Mouse (Mus musculus): Measurements from ENCODE around the gene Gemin7.

DNA sequence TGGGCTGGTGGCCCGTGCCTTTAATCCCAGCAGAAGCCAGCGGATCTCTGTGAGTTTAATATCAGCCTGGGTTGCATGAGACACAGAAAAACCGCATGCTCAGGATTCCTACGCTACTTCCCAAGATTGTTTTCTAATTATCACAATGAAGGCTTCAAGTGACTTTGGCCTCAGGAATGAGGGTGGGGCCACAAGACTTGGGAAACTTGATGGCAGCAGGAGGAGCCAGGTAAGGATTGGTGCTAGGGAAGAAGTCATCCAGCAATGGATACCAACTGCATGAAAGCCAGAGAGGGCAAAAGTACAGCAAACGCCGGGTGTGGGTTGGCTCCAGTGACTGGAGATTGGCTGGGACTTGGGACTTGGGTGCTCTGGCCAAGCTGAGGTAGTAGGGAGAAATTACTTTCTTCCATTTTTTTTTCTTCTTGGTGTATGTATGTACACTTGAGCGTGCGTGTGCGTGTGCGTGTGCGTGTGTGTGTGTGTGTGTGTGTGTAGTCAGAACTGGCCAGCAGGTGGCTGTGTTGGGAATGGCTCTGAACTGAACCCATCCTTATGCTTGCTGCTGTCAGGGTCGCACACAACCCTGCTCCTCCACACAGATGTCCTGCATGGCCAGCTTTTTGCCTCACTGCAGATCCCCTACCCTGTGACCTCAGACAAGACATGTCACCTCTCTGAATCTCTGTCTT is 32.4 kb upstream of the Gemin7 start:
- TF ChIP-seq CTCF (IDR thresholded peaks at IDR 0.05; ENCODE audit: low read depth) (0 out of 2 replicates have a peak, but pooled peaks have one; percentile 23), EP300 (IDR thresholded peaks at IDR 0.05; ENCODE audit: low read depth) (no peak)
